Mouse (Mus musculus) liver, embryonic 15.5 days (tissue): ENCODE measurements around the gene Odf3b. TPM values are rescaled to one million over a fixed set of nuclear protein-coding genes. Genes with fewer than 3 reads are reported as not detected.
A peak's percentile ranks its signal among the peaks of the same experiment; 100 is the strongest.

Source experiments
- ATAC-seq: fragments of 200-750 bp; cut with Nextera tagmentation; 2 replicates; pipeline ENCODE4 v1.8.0; 2017; ENCODE audit warnings: moderate number of reproducible peaks, mild to moderate bottlenecking, moderate library complexity; ENCODE audit not compliant: insufficient read depth
- H3K27ac ChIP-seq: fragments of 300-500 bp; sonication (generic); replicated peaks from 2 replicates; pipeline ENCODE4 v1.5.1; 2015; ENCODE audit warnings: mild to moderate bottlenecking, inconsistent platforms
- H3K27me3 ChIP-seq: fragments of 300-500 bp; sonication (generic); 2 replicates; pipeline ENCODE4 v1.6.1; 2015; ENCODE audit warnings: mild to moderate bottlenecking, inconsistent platforms
- H3K36me3 ChIP-seq: fragments of 300-500 bp; sonication (generic); replicated peaks from 2 replicates; pipeline ENCODE4 v1.6.1; 2015; ENCODE audit warnings: moderate library complexity, mild to moderate bottlenecking, inconsistent platforms
- H3K4me1 ChIP-seq: fragments of 300-500 bp; sonication (generic); replicated peaks from 2 replicates; pipeline ENCODE4 v1.6.1; 2015; ENCODE audit warnings: inconsistent platforms
- H3K4me2 ChIP-seq: fragments of 300-500 bp; sonication (generic); 2 replicates; pipeline ENCODE4 v1.6.1; 2015; ENCODE audit warnings: moderate library complexity, mild to moderate bottlenecking, inconsistent platforms
- H3K4me3 ChIP-seq: fragments of 300-500 bp; sonication (generic); replicated peaks from 2 replicates; pipeline ENCODE4 v1.5.1; 2015; ENCODE audit warnings: mild to moderate bottlenecking, inconsistent platforms
- H3K9ac ChIP-seq: fragments of 300-500 bp; sonication (generic); 2 replicates; pipeline ENCODE4 v1.6.1; 2015; ENCODE audit warnings: moderate library complexity, mild to moderate bottlenecking, inconsistent platforms
- H3K9me3 ChIP-seq: fragments of 300-500 bp; sonication (generic); replicated peaks from 2 replicates; pipeline ENCODE4 v1.6.1; 2016; ENCODE audit warnings: inconsistent platforms
- WGBS: fragments of 180-500 bp; shearing (Covaris S2); methylation state at CpG from one replicate; pipeline ENCODE4 v1.1.7; 2015; ENCODE audit warnings: mixed read lengths; ENCODE audit not compliant: insufficient replicate concordance; 5-methylcytosine and 5-hydroxymethylcytosine counted together
- polyA plus RNA-seq: library from polyadenylated mRNA; unstranded; fragments of >200 nt; fragmentation: Nextera tagmentation; extraction: Ambion mirVana; gene quantifications from 2 replicates; pipeline ENCODE4 v1.2.1, GENCODE M21; 2015

The Odf3b gene
- polyA plus RNA-seq, 1 experiment from 2014 or later = 0.68 TPM

GRCm38 (mm10) chr15:89374801-89375534 is 4.1 kb downstream of the Odf3b start:
- Histone ChIP-seq H3K27me3 (peaks cover 37% of the 10 kb centered on the region), H3K9me3 (no peaks in the 10 kb centered on the region), H3K36me3 (peaks cover 30% of the 10 kb centered on the region), H3K27ac (no peak overlapping the region), H3K4me2 (no peak overlapping the region), H3K9ac (no peak overlapping the region), H3K4me1 (peaks cover 66% of the 10 kb centered on the region), H3K4me3 (no peak overlapping the region)
- WGBS = 80% methylated on average over 17 of the region's 17 CpGs
- no peak for ATAC-seq

DNA sequence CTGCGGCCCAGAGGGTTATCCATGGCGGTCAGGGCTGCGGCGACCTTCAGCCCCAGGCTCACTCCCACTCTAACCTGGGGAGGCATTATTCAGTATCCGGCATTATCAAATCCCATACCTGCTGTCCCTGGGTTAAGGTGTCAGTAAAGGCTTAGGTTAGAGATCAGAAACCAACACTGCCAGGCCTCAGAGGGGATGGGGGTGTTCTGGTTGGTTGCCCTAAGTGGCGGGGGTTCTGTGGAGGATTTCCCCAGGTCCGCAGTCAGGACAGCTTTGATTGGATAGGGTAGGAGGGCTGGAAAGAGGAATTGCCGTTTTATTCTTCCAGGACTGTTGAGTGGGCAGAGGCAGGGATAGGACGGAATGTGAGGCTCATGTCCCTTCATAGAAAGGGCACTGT is 4.7 kb downstream of the Odf3b start:
- H3K36me3 ChIP-seq = peaks cover 36% of the 10 kb centered on the region
- peak overlapping the region; percentile 78 for H3K9ac ChIP-seq
- peaks cover 33% of the 10 kb centered on the region for H3K27me3 ChIP-seq
- ATAC-seq = no peak
- H3K4me2 ChIP-seq = peak overlapping the region; percentile 99
- peaks cover 62% of the 10 kb centered on the region for H3K4me1 ChIP-seq
- H3K9me3 ChIP-seq = no peaks in the 10 kb centered on the region
- 0 out of 2 replicates have a peak overlapping the region, but pooled peaks have one; percentile 89 for H3K27ac ChIP-seq
- H3K4me3 ChIP-seq = peak overlapping the region; percentile 82
- 50% methylated on average over 9 of the region's 9 CpGs for WGBS

GRCm38 (mm10) chr15:89373762-89374248 is 5.3 kb downstream of the Odf3b start, which contains the start of gene Sco2:
Gene Sco2, minus strand, starts transcription at chr15:89373846.
- WGBS = under 1% methylated on average over 42 of the region's 42 CpGs
- Histone ChIP-seq H3K4me2 (peak within 1 kb of the TSS; percentile 99), H3K4me3 (peak within 1 kb of the TSS; percentile 82), H3K9me3 (no peaks in the 10 kb centered on the region), H3K36me3 (peaks cover 42% of the 10 kb centered on the region), H3K27me3 (peaks cover 28% of the 10 kb centered on the region), H3K4me1 (peaks cover 57% of the 10 kb centered on the region), H3K27ac (peak within 1 kb of the TSS; percentile 89), H3K9ac (peak within 1 kb of the TSS; percentile 78)
- peak; percentile 71 for ATAC-seq

GRCm38 (mm10) chr15:89373027-89373761 is 5.9 kb downstream of the Odf3b start:
- Histone ChIP-seq H3K27ac (peak overlapping the region; percentile 89), H3K4me2 (peak overlapping the region; percentile 99), H3K9ac (peak overlapping the region; percentile 78), H3K36me3 (peaks cover 48% of the 10 kb centered on the region), H3K4me3 (peak overlapping the region; percentile 82), H3K4me1 (peaks cover 51% of the 10 kb centered on the region), H3K9me3 (no peaks in the 10 kb centered on the region), H3K27me3 (peaks cover 22% of the 10 kb centered on the region)
- WGBS = under 1% methylated on average over 35 of the region's 35 CpGs
- peak; percentile 81 for ATAC-seq

GRCm38 (mm10) chr15:89372536-89372935 is 6.5 kb downstream of the Odf3b start:
- Histone ChIP-seq H3K27ac (peak overlapping the region; percentile 89), H3K36me3 (peaks cover 54% of the 10 kb centered on the region), H3K4me2 (peak overlapping the region; percentile 99), H3K4me1 (peaks cover 47% of the 10 kb centered on the region), H3K9ac (peak overlapping the region; percentile 78; the same call in 1 of the 2 replicates), H3K9me3 (no peaks in the 10 kb centered on the region), H3K27me3 (peaks cover 15% of the 10 kb centered on the region), H3K4me3 (peak overlapping the region; percentile 82)
- WGBS = 82% methylated on average over 7 of the region's 7 CpGs
- no peak for ATAC-seq

DNA sequence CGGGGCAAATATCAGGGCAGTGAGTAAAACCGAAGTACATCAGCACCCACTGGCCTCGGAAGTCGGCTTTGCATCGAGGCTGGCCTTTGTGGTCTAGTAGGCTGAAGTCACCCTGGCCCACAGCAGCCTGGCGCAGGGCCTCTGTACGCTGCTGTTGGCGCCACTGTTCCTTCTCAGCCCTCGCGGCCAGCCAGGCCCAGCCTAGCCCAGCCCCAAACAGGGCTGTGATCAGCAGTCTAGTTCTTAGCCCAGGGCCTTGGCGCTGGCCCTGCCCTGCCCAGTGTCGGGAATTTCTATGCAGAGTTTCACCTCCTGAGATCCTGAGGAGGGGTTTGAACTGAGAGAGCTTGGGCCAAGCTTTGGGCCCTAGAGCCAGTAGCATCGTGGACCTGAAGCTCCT is 7.0 kb downstream of the Odf3b start:
- no peak for ATAC-seq
- Histone ChIP-seq H3K9me3 (no peaks in the 10 kb centered on the region), H3K27ac (no peak overlapping the region), H3K9ac (no peak overlapping the region), H3K4me1 (peaks cover 46% of the 10 kb centered on the region), H3K4me2 (0 out of 2 replicates have a peak overlapping the region, but pooled peaks have one; percentile 99), H3K27me3 (peaks cover 10% of the 10 kb centered on the region), H3K36me3 (peaks cover 59% of the 10 kb centered on the region), H3K4me3 (no peak overlapping the region)
- 81% methylated on average over 13 of the region's 13 CpGs for WGBS

DNA sequence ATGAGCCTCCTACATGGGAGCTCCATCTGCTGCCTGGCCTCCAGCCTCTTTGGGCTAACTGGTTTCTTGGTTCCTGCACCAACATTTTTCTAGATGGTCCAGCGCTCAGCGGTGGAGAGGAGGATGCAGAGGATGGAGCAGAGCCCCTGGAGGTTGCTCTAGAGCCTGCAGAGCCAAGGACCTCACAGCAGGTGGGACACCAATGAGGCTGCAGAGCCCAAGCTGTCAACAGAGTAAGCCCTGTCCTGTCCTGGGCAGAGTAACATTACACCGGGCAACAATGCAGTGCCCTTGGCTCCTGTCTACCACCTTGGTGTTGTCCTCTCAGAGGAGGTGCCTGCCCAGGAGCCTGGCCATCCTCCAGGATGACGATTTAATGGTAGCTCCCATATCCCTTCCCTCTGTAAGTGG is 13.9 kb downstream of the Odf3b start:
- no peaks in the 10 kb centered on the region for H3K27me3 ChIP-seq
- no peak overlapping the region for H3K27ac ChIP-seq
- no peak overlapping the region for H3K4me3 ChIP-seq
- H3K4me2 ChIP-seq = no peak overlapping the region
- H3K9me3 ChIP-seq = no peaks in the 10 kb centered on the region
- WGBS = 89% methylated on average over 4 of the region's 4 CpGs
- no peak for ATAC-seq
- peaks cover 100% of the 10 kb centered on the region for H3K36me3 ChIP-seq
- H3K9ac ChIP-seq = no peak overlapping the region
- peaks cover 2% of the 10 kb centered on the region for H3K4me1 ChIP-seq

- no peaks in the 10 kb centered on the region for H3K27me3 ChIP-seq
- no peaks in the 10 kb centered on the region for H3K9me3 ChIP-seq
- peaks cover 12% of the 10 kb centered on the region for H3K4me1 ChIP-seq
- no peak for ATAC-seq
- H3K4me3 ChIP-seq = no peak overlapping the region
- no peak overlapping the region for H3K9ac ChIP-seq
- H3K27ac ChIP-seq = no peak overlapping the region
- H3K4me2 ChIP-seq = no peak overlapping the region
- 91% methylated on average over 7 of the region's 7 CpGs for WGBS
- H3K36me3 ChIP-seq = peaks cover 98% of the 10 kb centered on the region
Observed at GRCm38 (mm10) chr15:89363051-89363450, 16.0 kb downstream of the Odf3b start.

DNA sequence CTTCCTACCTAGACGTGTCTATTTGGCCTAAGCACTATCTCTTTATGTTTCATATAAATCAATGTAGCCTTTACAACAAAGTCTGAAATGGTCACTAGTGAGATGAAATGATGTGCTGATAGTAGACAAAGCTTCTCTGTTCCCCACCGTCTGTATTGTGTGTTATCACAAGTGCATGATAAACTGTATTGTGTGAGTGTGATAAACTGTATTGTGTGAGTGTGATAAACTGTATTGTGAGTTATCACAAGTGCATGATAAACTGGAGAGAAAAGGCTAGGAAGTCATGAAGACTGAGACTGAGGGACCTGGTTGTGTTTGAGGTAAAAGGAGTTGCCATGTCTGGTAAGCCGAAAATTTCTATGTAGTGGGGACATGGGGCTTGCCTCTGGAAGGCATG is 20.3 kb downstream of the Odf3b start:
- Histone ChIP-seq H3K4me1 (peaks cover 40% of the 10 kb centered on the region), H3K27ac (no peak overlapping the region), H3K9ac (peak overlapping the region; percentile 29; the same call in 1 of the 2 replicates), H3K4me3 (no peak overlapping the region), H3K36me3 (peaks cover 70% of the 10 kb centered on the region), H3K27me3 (no peaks in the 10 kb centered on the region), H3K4me2 (peak overlapping the region; percentile 83), H3K9me3 (no peaks in the 10 kb centered on the region)
- 35% methylated on average over 3 of the region's 3 CpGs for WGBS
- no peak for ATAC-seq

- Histone ChIP-seq H3K36me3 (peaks cover 70% of the 10 kb centered on the region), H3K4me1 (peaks cover 43% of the 10 kb centered on the region), H3K9me3 (no peaks in the 10 kb centered on the region), H3K4me3 (peak overlapping the region; percentile 92), H3K27me3 (no peaks in the 10 kb centered on the region), H3K27ac (peak overlapping the region; percentile 87), H3K9ac (peak overlapping the region; percentile 91), H3K4me2 (peak overlapping the region; percentile 83)
- peak; percentile 57 for ATAC-seq
- under 1% methylated on average over 15 of the region's 15 CpGs for WGBS
Observed at GRCm38 (mm10) chr15:89356372-89356771, 22.7 kb downstream of the Odf3b start.
